Mouse (Mus musculus) midbrain, embryonic 14.5 days (tissue): Measurements from ENCODE around the gene Mylpf. TPM values are rescaled to one million over a fixed set of nuclear protein-coding genes. Genes with fewer than 3 reads are reported as not detected.
A peak's percentile ranks its signal among the peaks of the same experiment; 100 is the strongest.

ENCODE experiments used
- ATAC-seq: fragments of 200-750 bp; cut with Nextera tagmentation; 2 replicates; pipeline ENCODE4 v1.8.0; 2017; ENCODE audit warnings: moderate number of reproducible peaks, moderate library complexity; ENCODE audit not compliant: low FRiP score, low TSS enrichment
- DNase-seq: peaks from one replicate; pipeline ENCODE4 v3.0.0-alpha.2; 2015
- H3K27ac ChIP-seq: fragments of 300-500 bp; sonication (generic); replicated peaks from 2 replicates; pipeline ENCODE4 v1.5.1; 2014; ENCODE audit warnings: mild to moderate bottlenecking, low read depth, low read length, moderate library complexity
- H3K27me3 ChIP-seq: fragments of 300-500 bp; sonication (generic); 2 replicates; pipeline ENCODE4 v1.6.1; 2014; ENCODE audit warnings: low read length, control low read depth, mixed read lengths; ENCODE audit not compliant: control insufficient read depth, insufficient read depth
- H3K36me3 ChIP-seq: fragments of 300-500 bp; sonication (generic); 2 replicates; pipeline ENCODE4 v1.6.1; 2014; ENCODE audit warnings: low read length, control low read depth; ENCODE audit not compliant: control insufficient read depth, insufficient read depth
- H3K4me1 ChIP-seq: fragments of 300-500 bp; sonication (generic); 2 replicates; pipeline ENCODE4 v1.6.1; 2014; ENCODE audit warnings: mild to moderate bottlenecking, antibody characterized with exemption, low read length, control low read depth; ENCODE audit not compliant: control insufficient read depth, insufficient read depth
- H3K4me2 ChIP-seq: fragments of 300-500 bp; sonication (generic); 2 replicates; pipeline ENCODE4 v1.6.1; 2014; ENCODE audit warnings: mild to moderate bottlenecking, low read length, moderate library complexity
- H3K4me3 ChIP-seq: fragments of 300-500 bp; sonication (generic); replicated peaks from 2 replicates; pipeline ENCODE4 v1.5.1; 2014; ENCODE audit warnings: low read depth, low read length
- H3K9ac ChIP-seq: fragments of 300-500 bp; sonication (generic); replicated peaks from 2 replicates; pipeline ENCODE4 v1.6.1; 2014; ENCODE audit warnings: mild to moderate bottlenecking, low read length, moderate library complexity
- H3K9me3 ChIP-seq: fragments of 300-500 bp; sonication (generic); 2 replicates; pipeline ENCODE4 v1.6.1; 2016; ENCODE audit warnings: low read length, control low read depth, mixed read lengths; ENCODE audit not compliant: control insufficient read depth
- WGBS: fragments of 180-500 bp; shearing (Covaris S2); extraction: QIAGEN DNeasy Blood & Tissue Kit; methylation state at CpG from one replicate; pipeline ENCODE4 v1.1.7; 2014; 5-methylcytosine and 5-hydroxymethylcytosine counted together
- polyA plus RNA-seq: library from polyadenylated mRNA; unstranded; fragments of >200 nt; fragmentation: Nextera tagmentation; extraction: Ambion mirVana; gene quantifications from 2 replicates; pipeline ENCODE4 v1.2.1, GENCODE M21; 2014

Gene Mylpf
- polyA plus RNA-seq, 1 experiment from 2014 or later: 4.5 TPM

- no peak for DNase-seq
- Histone ChIP-seq H3K4me1 (peaks cover 15% of the 10 kb centered on the region), H3K9me3 (no peaks in the 10 kb centered on the region), H3K4me3 (peak overlapping the region; percentile 75), H3K9ac (no peak overlapping the region; the same call in 1 of the 2 replicates), H3K27me3 (no peaks in the 10 kb centered on the region), H3K36me3 (peaks cover 66% of the 10 kb centered on the region), H3K27ac (no peak overlapping the region), H3K4me2 (peak overlapping the region; percentile 65; the same call in 1 of the 2 replicates)
- no peak for ATAC-seq
- 96% methylated on average over 17 of the region's 17 CpGs for WGBS
Measured at GRCm38 (mm10) chr7:127194011-127194632, 14.6 kb upstream of the Mylpf start.

DNA sequence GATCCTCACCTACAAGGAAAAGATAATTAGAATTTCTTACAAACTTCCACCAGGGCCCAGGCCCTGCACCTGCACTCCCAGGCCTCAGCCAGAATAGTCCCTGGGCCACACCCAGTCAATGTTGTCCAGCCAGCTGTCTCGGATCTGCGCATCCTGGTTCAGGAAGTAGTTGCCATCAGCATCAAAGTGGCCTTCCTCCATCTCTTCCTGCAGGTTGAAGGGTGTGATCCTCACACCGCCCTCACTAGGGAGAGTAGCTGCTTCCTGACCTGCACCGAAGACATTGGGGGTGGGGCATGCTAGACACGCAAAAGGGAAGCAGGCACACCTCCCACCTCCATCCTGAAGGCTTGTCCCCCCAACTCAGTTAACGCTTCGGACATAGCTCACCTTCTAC, 14.1 kb upstream of the Mylpf start:
- Histone ChIP-seq H3K4me1 (peaks cover 15% of the 10 kb centered on the region), H3K4me3 (peak overlapping the region; percentile 75), H3K36me3 (peaks cover 71% of the 10 kb centered on the region), H3K9me3 (no peaks in the 10 kb centered on the region), H3K27me3 (no peaks in the 10 kb centered on the region), H3K4me2 (peak overlapping the region; percentile 65), H3K27ac (no peak overlapping the region), H3K9ac (peak overlapping the region; percentile 68; the same call in 1 of the 2 replicates)
- ATAC-seq (no peak), DNase-seq (no peak)
- WGBS: 85% methylated on average over 7 of the region's 7 CpGs

- DNase-seq (peak; percentile 99), ATAC-seq (peak; percentile 97)
- under 1% methylated on average over 51 of the region's 51 CpGs for WGBS
- H3K27me3 ChIP-seq: no peaks in the 10 kb centered on the region
- peaks cover 15% of the 10 kb centered on the region for H3K4me1 ChIP-seq
- peak within 1 kb of the TSS; percentile 82 for H3K4me2 ChIP-seq
- peak within 1 kb of the TSS; percentile 75 for H3K4me3 ChIP-seq
- no peaks in the 10 kb centered on the region for H3K9me3 ChIP-seq
- peak within 1 kb of the TSS; percentile 87 for H3K27ac ChIP-seq
- peak within 1 kb of the TSS; percentile 68 for H3K9ac ChIP-seq
- peaks cover 78% of the 10 kb centered on the region for H3K36me3 ChIP-seq
Measured at GRCm38 (mm10) chr7:127195544-127196295, 13.0 kb upstream of the Mylpf start, which contains the start of gene Cd2bp2. Gene Cd2bp2 (minus strand): TSS chr7:127196050.

GRCm38 (mm10) chr7:127196484-127196883, 12.2 kb upstream of the Mylpf start:
- ATAC-seq: no peak
- Histone ChIP-seq H3K36me3 (peaks cover 79% of the 10 kb centered on the region), H3K27ac (peak overlapping the region; percentile 82), H3K9ac (peak overlapping the region; percentile 65), H3K4me3 (peak overlapping the region; percentile 75), H3K4me2 (peak overlapping the region; percentile 82), H3K9me3 (no peaks in the 10 kb centered on the region), H3K4me1 (peaks cover 15% of the 10 kb centered on the region), H3K27me3 (no peaks in the 10 kb centered on the region)
- DNase-seq: no peak
- 57% methylated on average over 11 of the region's 11 CpGs for WGBS

DNA sequence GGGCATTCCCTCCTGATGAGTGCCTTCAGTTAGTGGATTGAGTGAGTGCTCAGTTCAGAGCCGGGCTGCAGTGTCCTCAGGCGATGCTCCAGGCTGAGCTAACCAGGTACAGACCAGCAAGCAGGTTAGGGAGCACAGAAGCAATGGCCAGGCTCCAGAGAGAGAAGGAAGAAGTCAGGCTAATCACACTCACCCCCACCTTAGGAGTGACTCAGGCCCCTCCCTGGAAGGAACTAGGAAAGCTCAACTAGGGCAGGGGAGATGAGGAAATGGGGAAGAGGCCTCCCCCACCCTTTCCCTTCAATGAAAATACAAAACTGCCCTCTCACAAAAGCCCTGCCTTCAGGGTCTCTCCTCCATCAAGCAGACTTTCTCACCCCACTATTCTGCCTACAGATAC, 2.1 kb upstream of the Mylpf start:
- H3K4me3 ChIP-seq: peak overlapping the region; percentile 94
- no peak overlapping the region for H3K27ac ChIP-seq
- peaks cover 28% of the 10 kb centered on the region for H3K36me3 ChIP-seq
- WGBS: 58% methylated on average over 2 of the region's 2 CpGs
- peaks cover 30% of the 10 kb centered on the region for H3K4me1 ChIP-seq
- peak overlapping the region; percentile 99 for H3K4me2 ChIP-seq
- DNase-seq (no peak), ATAC-seq (no peak)
- H3K27me3 ChIP-seq: no peaks in the 10 kb centered on the region
- H3K9ac ChIP-seq: peak overlapping the region; percentile 89
- no peaks in the 10 kb centered on the region for H3K9me3 ChIP-seq

DNA sequence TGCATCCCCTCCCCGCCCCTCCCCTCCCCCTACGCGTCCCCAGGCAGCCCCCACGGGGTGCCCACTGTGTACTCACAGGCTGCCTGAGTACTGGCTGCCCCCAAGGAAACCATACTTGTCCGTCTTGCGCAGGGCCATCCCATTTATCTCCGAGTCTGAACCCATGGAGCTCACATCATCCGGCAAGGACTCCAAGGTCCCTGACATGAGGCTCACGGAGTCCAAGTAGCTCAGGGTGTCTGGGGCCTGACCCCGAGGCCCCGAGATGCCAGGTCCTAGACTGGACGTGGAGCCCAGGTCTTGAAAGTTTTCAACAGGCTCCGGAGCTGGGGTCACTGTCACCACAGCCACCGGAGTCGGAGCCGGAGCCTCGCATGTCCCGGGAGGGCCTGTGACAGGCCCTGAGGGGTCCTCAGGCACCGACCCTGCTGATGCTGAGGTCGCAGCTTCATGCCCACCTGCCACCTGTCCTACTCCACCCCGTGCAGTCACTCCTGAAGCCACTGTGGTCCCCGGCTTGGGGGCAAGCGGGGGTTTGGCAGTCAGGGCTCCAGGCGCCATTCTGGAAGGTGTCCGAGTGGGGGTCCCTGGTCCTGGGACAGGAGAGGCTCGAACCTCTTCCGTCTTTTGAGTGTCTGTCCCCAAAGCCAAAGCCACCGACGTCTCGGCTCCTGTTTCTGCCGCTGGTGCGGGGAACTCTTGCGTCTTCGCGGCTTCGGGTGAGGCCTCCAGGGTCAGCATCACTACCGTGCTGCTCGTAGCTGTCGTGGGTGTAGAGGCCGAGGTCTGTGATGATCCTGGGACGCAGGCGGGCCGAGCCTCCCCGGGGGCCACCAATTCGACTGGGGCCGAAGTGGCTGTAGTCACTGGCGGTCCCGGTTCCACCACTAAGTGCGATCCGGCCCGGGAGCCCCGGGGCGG, 1.1 kb upstream of the Mylpf start:
- Histone ChIP-seq H3K4me1 (peaks cover 30% of the 10 kb centered on the region), H3K4me3 (peak overlapping the region; percentile 94), H3K9me3 (no peaks in the 10 kb centered on the region), H3K36me3 (peaks cover 21% of the 10 kb centered on the region), H3K27me3 (no peaks in the 10 kb centered on the region), H3K9ac (peak overlapping the region; percentile 89), H3K27ac (peak overlapping the region; percentile 86), H3K4me2 (peak overlapping the region; percentile 99)
- under 1% methylated on average over 52 of the region's 53 CpGs for WGBS
- ATAC-seq (peak; percentile 9; the same call in 1 of the 2 replicates), DNase-seq (peak; percentile 27)

DNA sequence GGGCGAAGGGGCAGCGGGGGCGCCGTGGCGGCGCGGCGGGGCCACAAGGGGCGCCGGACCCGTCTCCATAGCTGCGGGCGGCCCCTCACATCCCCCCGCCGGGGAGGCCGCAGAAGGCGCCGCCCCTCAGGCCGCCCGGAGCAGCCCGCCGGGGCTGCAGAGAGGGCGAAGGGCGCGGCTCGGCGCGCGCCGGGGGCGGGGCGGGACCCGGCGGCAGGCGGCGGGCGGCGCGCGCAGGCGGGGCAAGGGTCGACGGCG, 466 bp upstream of the Mylpf start, which contains the start of gene Tbc1d10b:
Gene Tbc1d10b, minus strand, starts transcription at position 174 of the 258 bp plus-strand sequence.
- under 1% methylated on average over 39 of the region's 44 CpGs for WGBS
- H3K27ac ChIP-seq: peak within 1 kb of the TSS; percentile 86
- H3K9me3 ChIP-seq: no peaks in the 10 kb centered on the region
- H3K27me3 ChIP-seq: no peaks in the 10 kb centered on the region
- H3K4me1 ChIP-seq: peaks cover 30% of the 10 kb centered on the region
- ATAC-seq (peak; percentile 40), DNase-seq (no peak)
- peak within 1 kb of the TSS; percentile 99 for H3K4me2 ChIP-seq
- peak within 1 kb of the TSS; percentile 94 for H3K4me3 ChIP-seq
- H3K36me3 ChIP-seq: peaks cover 15% of the 10 kb centered on the region
- H3K9ac ChIP-seq: peak within 1 kb of the TSS; percentile 89

- WGBS: 81% methylated on average over 5 of the region's 5 CpGs
- H3K4me1 ChIP-seq: peaks cover 27% of the 10 kb centered on the region
- peak overlapping the region; percentile 83; the same call in 1 of the 2 replicates for H3K27ac ChIP-seq
- H3K4me2 ChIP-seq: peak overlapping the region; percentile 67
- H3K4me3 ChIP-seq: peak overlapping the region; percentile 35; the same call in 1 of the 2 replicates
- H3K9ac ChIP-seq: no peak overlapping the region
- no peak for ATAC-seq
- 0 out of 2 replicates have a peak, but pooled peaks cover 3% of the 10 kb centered on the region for H3K36me3 ChIP-seq
- DNase-seq: no peak
- no peaks in the 10 kb centered on the region; the same call in 1 of the 2 replicates for H3K27me3 ChIP-seq
- no peaks in the 10 kb centered on the region for H3K9me3 ChIP-seq
Measured at GRCm38 (mm10) chr7:127209851-127210250, 1.2 kb downstream of the Mylpf start.
